Mouse (Mus musculus) hindbrain, embryonic 13.5 days (tissue): Measurements from ENCODE around the gene Plcb4. TPM values are rescaled to one million over a fixed set of nuclear protein-coding genes. Genes with fewer than 3 reads are reported as not detected.
A peak's percentile ranks its signal among the peaks of the same experiment; 100 is the strongest.
"Not testable (repeated sequence)": the region's sequence is repeated elsewhere in the genome, so short reads cannot be mapped to it uniquely, and the experiment has no call there.

Experiments used
- ATAC-seq: fragments of 200-750 bp; cut with Nextera tagmentation; 2 replicates; pipeline ENCODE4 v1.8.0; 2017; ENCODE audit warnings: moderate TSS enrichment; ENCODE audit not compliant: low FRiP score
- H3K27ac ChIP-seq: fragments of 300-500 bp; sonication (generic); 2 replicates; pipeline ENCODE4 v1.5.1; 2015; ENCODE audit warnings: inconsistent platforms, mild to moderate bottlenecking, moderate library complexity
- H3K27me3 ChIP-seq: fragments of 300-500 bp; sonication (generic); 2 replicates; pipeline ENCODE4 v1.6.1; 2015; ENCODE audit warnings: mild to moderate bottlenecking, inconsistent platforms
- H3K36me3 ChIP-seq: fragments of 300-500 bp; sonication (generic); 2 replicates; pipeline ENCODE4 v1.6.1; 2015; ENCODE audit warnings: mild to moderate bottlenecking, inconsistent platforms
- H3K4me1 ChIP-seq: fragments of 300-500 bp; sonication (generic); replicated peaks from 2 replicates; pipeline ENCODE4 v1.6.1; 2015; ENCODE audit warnings: inconsistent platforms
- H3K4me2 ChIP-seq: fragments of 300-500 bp; sonication (generic); 2 replicates; pipeline ENCODE4 v1.6.1; 2015; ENCODE audit warnings: inconsistent platforms, mild to moderate bottlenecking, moderate library complexity
- H3K4me3 ChIP-seq: fragments of 300-500 bp; sonication (generic); 2 replicates; pipeline ENCODE4 v1.5.1; 2015; ENCODE audit warnings: mild to moderate bottlenecking, inconsistent platforms
- H3K9ac ChIP-seq: fragments of 300-500 bp; sonication (generic); 2 replicates; pipeline ENCODE4 v1.6.1; 2015; ENCODE audit warnings: mild to moderate bottlenecking, inconsistent platforms
- H3K9me3 ChIP-seq: fragments of 300-500 bp; sonication (generic); 2 replicates; pipeline ENCODE4 v1.6.1; 2016; ENCODE audit warnings: inconsistent platforms
- WGBS: fragments of 180-500 bp; shearing (Covaris S2); methylation state at CpG from one replicate; pipeline ENCODE4 v1.1.7; 2015; 5-methylcytosine and 5-hydroxymethylcytosine counted together
- polyA plus RNA-seq: library from polyadenylated mRNA; unstranded; fragments of >200 nt; fragmentation: Nextera tagmentation; extraction: Ambion mirVana; gene quantifications from 2 replicates; pipeline ENCODE4 v1.2.1, GENCODE M21; 2015

Plcb4 gene
- polyA plus RNA-seq, 1 experiment from 2014 or later: 49.7 TPM

- not testable (repeated sequence) for H3K4me2 ChIP-seq, H3K9me3 ChIP-seq, H3K4me1 ChIP-seq, H3K27me3 ChIP-seq, ATAC-seq, H3K4me3 ChIP-seq, H3K27ac ChIP-seq, H3K36me3 ChIP-seq, H3K9ac ChIP-seq
- 85% methylated on average over 4 of the region's 4 CpGs for WGBS
These were observed 241.1 kb downstream of the Plcb4 start for GRCm38 (mm10) chr2:135899931-135900330.

DNA sequence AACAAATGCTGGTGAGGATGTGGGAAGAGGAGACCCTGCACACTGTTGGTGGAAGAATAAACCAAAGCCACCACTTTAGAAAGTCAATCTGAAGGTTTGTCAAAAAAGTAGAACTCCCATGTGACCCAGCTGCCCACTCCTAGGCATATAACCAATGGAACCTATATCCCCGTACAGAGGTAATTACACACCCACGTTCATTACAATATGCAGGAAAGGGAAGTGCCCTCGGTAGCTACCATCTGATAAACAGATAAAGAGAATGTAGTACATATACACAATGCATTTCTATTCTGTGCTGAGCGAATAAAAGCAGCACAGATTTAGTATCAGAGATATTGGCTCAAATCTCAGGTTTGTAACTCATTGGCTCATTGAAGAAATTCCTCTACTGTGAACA is 242.2 kb downstream of the Plcb4 start:
- ATAC-seq: no peak
- Histone ChIP-seq H3K9me3 (no peaks in the 10 kb centered on the region), H3K4me1 (no peaks in the 10 kb centered on the region), H3K4me3 (no peak overlapping the region), H3K27me3 (no peaks in the 10 kb centered on the region), H3K27ac (no peak overlapping the region), H3K9ac (no peak overlapping the region), H3K36me3 (no peaks in the 10 kb centered on the region), H3K4me2 (no peak overlapping the region)
- WGBS: 89% methylated on average over 4 of the region's 4 CpGs

GRCm38 (mm10) chr2:135904262-135904661 is 245.5 kb downstream of the Plcb4 start:
- no peaks in the 10 kb centered on the region for H3K27me3 ChIP-seq
- no peak for ATAC-seq
- no peaks in the 10 kb centered on the region for H3K9me3 ChIP-seq
- no peak overlapping the region for H3K9ac ChIP-seq
- H3K36me3 ChIP-seq: no peaks in the 10 kb centered on the region
- H3K4me2 ChIP-seq: no peak overlapping the region
- 66% methylated on average over 4 of the region's 4 CpGs for WGBS
- no peaks in the 10 kb centered on the region for H3K4me1 ChIP-seq
- no peak overlapping the region for H3K27ac ChIP-seq
- no peak overlapping the region for H3K4me3 ChIP-seq

- Histone ChIP-seq H3K4me3 (no peak overlapping the region), H3K27ac (no peak overlapping the region), H3K9ac (no peak overlapping the region), H3K36me3 (no peaks in the 10 kb centered on the region), H3K27me3 (no peaks in the 10 kb centered on the region), H3K4me2 (no peak overlapping the region), H3K9me3 (no peaks in the 10 kb centered on the region), H3K4me1 (no peaks in the 10 kb centered on the region)
- WGBS: 88% methylated on average over 4 of the region's 4 CpGs
- ATAC-seq: no peak
These were observed 246.0 kb downstream of the Plcb4 start for GRCm38 (mm10) chr2:135904791-135905190.

- Histone ChIP-seq H3K4me3 (no peak overlapping the region), H3K9ac (no peak overlapping the region), H3K9me3 (no peaks in the 10 kb centered on the region), H3K27me3 (no peaks in the 10 kb centered on the region), H3K4me2 (no peak overlapping the region), H3K4me1 (peaks cover 15% of the 10 kb centered on the region), H3K36me3 (no peaks in the 10 kb centered on the region), H3K27ac (no peak overlapping the region)
- 83% methylated on average over 8 of the region's 8 CpGs for WGBS
- no peak for ATAC-seq
These were observed 255.8 kb downstream of the Plcb4 start for GRCm38 (mm10) chr2:135914343-135915261.

DNA sequence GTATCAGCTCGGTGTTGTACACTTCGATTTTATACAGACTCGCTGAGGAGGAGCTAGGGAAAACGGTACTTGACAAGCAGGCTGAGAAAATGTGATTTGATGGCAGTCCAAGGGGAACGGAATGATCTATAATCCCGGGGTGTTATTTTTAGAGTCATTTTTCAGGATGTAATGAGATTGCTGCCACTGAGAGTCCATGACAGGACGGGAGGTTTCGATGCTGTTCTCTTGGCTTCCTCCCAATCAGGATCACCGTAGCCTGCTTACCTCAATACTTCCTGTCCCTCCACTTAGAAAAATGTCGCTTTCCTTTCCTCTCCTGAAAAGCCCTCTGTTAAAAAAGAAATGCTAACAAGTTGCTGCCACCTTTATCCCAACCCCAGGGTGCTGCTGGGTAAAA is 257.1 kb downstream of the Plcb4 start:
- H3K4me3 ChIP-seq: no peak overlapping the region
- no peaks in the 10 kb centered on the region for H3K27me3 ChIP-seq
- H3K9me3 ChIP-seq: no peaks in the 10 kb centered on the region
- H3K27ac ChIP-seq: peak overlapping the region; percentile 44; the same call in 1 of the 2 replicates
- H3K4me1 ChIP-seq: peaks cover 15% of the 10 kb centered on the region
- ATAC-seq: no peak
- WGBS: 66% methylated on average over 10 of the region's 10 CpGs
- no peaks in the 10 kb centered on the region for H3K36me3 ChIP-seq
- no peak overlapping the region for H3K9ac ChIP-seq
- no peak overlapping the region for H3K4me2 ChIP-seq

DNA sequence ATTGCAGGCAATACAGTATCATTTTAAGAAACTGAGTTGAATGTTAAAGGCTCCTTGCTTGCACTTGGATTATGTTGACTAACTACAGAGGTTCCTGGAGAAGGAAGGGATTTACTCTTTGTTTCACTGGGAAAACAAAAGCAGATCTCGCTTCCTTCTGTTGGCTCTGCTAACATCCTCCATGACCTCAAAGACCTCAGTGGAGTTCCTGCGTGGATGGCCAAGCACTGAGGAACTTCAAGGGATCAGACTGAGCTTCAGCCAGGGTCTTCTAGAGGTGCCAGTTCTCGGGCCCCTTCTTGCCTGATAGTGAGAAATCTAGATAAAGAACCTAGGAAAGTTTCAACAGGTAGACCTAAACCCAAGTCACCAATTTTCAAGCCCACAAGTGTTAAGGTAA is 258.2 kb downstream of the Plcb4 start:
- Histone ChIP-seq H3K4me1 (peaks cover 11% of the 10 kb centered on the region), H3K9ac (no peak overlapping the region), H3K9me3 (no peaks in the 10 kb centered on the region), H3K27me3 (no peaks in the 10 kb centered on the region), H3K27ac (no peak overlapping the region), H3K4me2 (no peak overlapping the region), H3K36me3 (no peaks in the 10 kb centered on the region), H3K4me3 (no peak overlapping the region)
- WGBS: 71% methylated on average over 3 of the region's 3 CpGs
- no peak for ATAC-seq

DNA sequence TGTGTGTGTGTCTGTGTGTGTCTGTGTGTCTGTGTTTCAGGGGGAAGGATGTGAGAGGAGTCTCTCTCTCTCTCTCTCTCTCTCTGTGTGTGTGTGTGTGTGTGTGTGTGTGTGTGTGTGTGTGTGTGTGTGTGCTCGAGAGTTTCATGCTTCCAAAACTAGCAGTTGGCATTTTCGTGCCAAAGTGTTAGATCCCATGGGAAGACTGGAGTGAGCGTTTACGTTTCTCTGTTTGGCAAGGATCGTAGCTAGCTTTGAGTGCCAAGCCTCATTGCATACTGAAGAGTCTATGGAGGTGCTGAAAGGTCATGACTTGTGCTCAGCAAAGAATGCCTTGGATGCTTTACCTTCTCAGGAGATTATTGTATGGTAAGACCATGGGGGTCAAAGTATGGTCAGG is 259.3 kb downstream of the Plcb4 start:
- Histone ChIP-seq H3K4me3 (no peak overlapping the region), H3K9ac (no peak overlapping the region), H3K27ac (no peak overlapping the region), H3K4me1 (peaks cover 11% of the 10 kb centered on the region), H3K9me3 (no peaks in the 10 kb centered on the region), H3K4me2 (no peak overlapping the region), H3K36me3 (no peaks in the 10 kb centered on the region), H3K27me3 (no peaks in the 10 kb centered on the region)
- ATAC-seq: no peak
- WGBS: 89% methylated on average over 5 of the region's 5 CpGs

GRCm38 (mm10) chr2:135919641-135920040 is 260.8 kb downstream of the Plcb4 start:
- Histone ChIP-seq H3K36me3 (no peaks in the 10 kb centered on the region), H3K4me1 (peaks cover 11% of the 10 kb centered on the region), H3K27me3 (no peaks in the 10 kb centered on the region), H3K9me3 (no peaks in the 10 kb centered on the region), H3K4me2 (no peak overlapping the region), H3K9ac (no peak overlapping the region), H3K27ac (no peak overlapping the region), H3K4me3 (no peak overlapping the region)
- no peak for ATAC-seq
- 74% methylated on average over 6 of the region's 6 CpGs for WGBS

DNA sequence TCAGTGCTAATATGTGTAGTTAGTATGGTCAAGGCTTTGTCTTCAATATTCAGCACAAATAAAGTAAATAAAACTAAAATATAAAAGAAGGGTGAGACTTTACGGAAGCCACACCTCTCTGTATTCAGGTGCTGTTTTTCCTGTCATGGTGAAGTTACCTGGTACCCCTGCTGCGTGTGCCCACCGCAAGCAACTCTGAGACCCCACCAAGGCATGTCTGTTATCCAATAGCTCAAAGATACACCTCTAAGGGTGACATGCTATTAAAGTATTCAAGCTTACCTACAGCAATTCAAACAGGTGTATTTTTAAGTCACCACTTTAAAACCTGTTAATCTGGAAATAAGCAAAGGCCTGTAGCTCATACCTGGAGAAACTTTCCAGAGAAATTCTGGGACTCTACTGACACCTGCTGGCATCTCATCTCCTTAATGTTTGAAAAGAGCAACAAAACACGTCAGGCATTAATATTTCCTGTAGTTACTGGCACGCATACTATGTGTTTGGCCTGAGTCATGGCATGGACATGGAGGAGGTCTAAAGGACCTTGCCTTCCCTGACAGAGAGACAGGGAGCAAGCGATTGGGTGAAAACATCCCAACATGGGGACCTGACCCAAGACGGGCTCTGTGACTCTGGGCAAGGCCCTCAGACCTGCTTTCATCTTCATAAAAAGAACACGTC is 268.0 kb downstream of the Plcb4 start:
- H3K9ac ChIP-seq: no peak overlapping the region
- no peak overlapping the region for H3K4me3 ChIP-seq
- no peaks in the 10 kb centered on the region for H3K9me3 ChIP-seq
- H3K4me2 ChIP-seq: no peak overlapping the region
- ATAC-seq: no peak
- 0 out of 2 replicates have a peak, but pooled peaks cover 5% of the 10 kb centered on the region for H3K4me1 ChIP-seq
- WGBS: 86% methylated on average over 8 of the region's 8 CpGs
- no peaks in the 10 kb centered on the region for H3K36me3 ChIP-seq
- H3K27me3 ChIP-seq: no peaks in the 10 kb centered on the region
- H3K27ac ChIP-seq: no peak overlapping the region

GRCm38 (mm10) chr2:135929021-135929720 is 270.4 kb downstream of the Plcb4 start:
- WGBS: 77% methylated on average over 9 of the region's 9 CpGs
- H3K27ac ChIP-seq: no peak overlapping the region
- H3K4me1 ChIP-seq: 0 out of 2 replicates have a peak, but pooled peaks cover 5% of the 10 kb centered on the region

DNA sequence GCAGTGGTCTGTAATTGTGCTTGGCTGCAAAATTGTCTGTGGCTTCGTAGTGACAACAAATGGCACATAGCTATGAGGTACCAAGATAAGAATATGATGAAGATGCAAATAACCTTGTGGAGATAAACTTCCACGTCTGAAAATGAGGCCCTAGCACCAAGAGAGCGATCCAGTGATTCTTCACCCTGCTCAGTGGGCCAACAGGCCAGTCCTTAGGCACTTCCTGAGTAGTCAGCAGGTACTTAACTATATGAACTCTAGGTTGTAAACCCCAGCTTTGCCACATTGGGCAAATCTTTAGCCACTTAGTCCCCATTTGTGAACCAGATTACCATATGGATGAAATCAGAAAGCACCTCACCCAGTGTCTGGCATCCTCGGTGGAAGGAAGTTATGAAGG is 271.9 kb downstream of the Plcb4 start:
- Histone ChIP-seq H3K27ac (no peak overlapping the region), H3K36me3 (peaks cover 15% of the 10 kb centered on the region), H3K4me1 (0 out of 2 replicates have a peak, but pooled peaks cover 5% of the 10 kb centered on the region), H3K4me3 (no peak overlapping the region), H3K9ac (no peak overlapping the region), H3K4me2 (no peak overlapping the region), H3K9me3 (no peaks in the 10 kb centered on the region), H3K27me3 (no peaks in the 10 kb centered on the region)
- ATAC-seq: no peak
- WGBS: 84% methylated on average over 4 of the region's 4 CpGs

More at GRCm38 (mm10) chr2:135929021-135929720, 270.4 kb downstream of the Plcb4 start:
- H3K4me3 ChIP-seq: no peak overlapping the region
- no peak overlapping the region for H3K9ac ChIP-seq
- no peaks in the 10 kb centered on the region for H3K27me3 ChIP-seq
- no peak for ATAC-seq
- H3K4me2 ChIP-seq: no peak overlapping the region
- H3K9me3 ChIP-seq: no peaks in the 10 kb centered on the region
- H3K36me3 ChIP-seq: peaks cover 15% of the 10 kb centered on the region
